Mouse (Mus musculus) sigmoid colon, adult 10 weeks (tissue): Measurements from ENCODE around the gene Serpina3b. TPM values are rescaled to one million over a fixed set of nuclear protein-coding genes. Genes with fewer than 3 reads are reported as not detected.

ENCODE experiments used
- polyA plus RNA-seq: library from polyadenylated mRNA; stranded (reverse); fragments of 350-450 nt; fragmentation: Illumina TruSeq; extraction: RNeasy Lipid Tissue Mini Kit (QIAGEN cat#74804); gene quantifications from one replicate; pipeline ENCODE4 v1.2.3, GENCODE M21; 2014; ENCODE audit warnings: low read depth, low replicate concordance

Gene Serpina3b
- not detected for polyA plus RNA-seq

GRCm38 (mm10) chr12:104127696-104128095 lies at the start of gene Serpina3b:
Serpina3b (plus strand) TSS chr12:104127996.

DNA sequence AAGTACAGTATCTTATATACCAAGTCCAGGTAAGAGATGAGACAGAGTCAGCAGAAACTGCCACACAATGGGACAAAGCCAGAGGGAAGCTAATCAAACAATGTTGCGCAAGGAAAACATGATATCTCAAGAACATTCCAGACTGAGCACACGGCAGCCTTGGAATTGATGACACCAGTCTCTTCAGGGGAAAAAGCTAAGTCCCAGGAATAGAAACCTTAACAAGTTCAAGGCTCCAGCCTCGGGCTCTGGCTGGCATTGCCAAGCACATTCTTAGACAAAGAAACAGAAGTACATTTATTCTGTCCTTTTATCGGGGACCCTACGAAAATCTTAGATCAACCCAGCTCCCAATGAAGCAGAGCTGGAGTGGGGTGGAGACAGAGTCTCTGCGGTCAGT lies 27.0 kb upstream of the Serpina3b start, which contains the start of gene Serpina5:
TSS of gene Serpina5 (plus strand) at position 346 of the 400 bp plus-strand sequence.

GRCm38 (mm10) chr12:104112333-104112732 lies 15.5 kb upstream of the Serpina3b start, which contains the start of gene Serpina3a:
Serpina3a (plus strand) TSS chr12:104112724.

DNA sequence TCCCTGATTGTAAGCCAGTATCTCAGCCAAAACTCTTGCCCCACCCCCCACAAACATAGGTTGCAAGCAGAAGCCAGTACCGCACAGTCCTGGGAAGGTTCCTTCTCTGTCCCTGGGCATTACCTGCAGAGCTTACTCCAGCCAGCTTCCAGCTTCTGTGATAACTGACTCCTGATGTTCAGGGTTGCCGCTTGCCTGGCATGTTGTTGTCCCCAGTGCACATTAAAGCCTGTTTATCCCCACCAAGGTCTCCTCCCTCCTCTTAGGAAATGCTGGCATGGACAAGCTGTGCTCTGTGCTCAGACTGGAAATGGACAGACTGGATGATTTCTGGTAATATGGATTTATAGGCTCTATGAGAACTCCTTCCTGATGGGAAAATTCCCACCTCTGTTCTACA lies 25.9 kb downstream of the Serpina3b start, which contains the start of gene Serpina3c:
TSS of gene Serpina3c (minus strand) at position 215 of the 400 bp plus-strand sequence.

Other genes starting within 250 kb of the Serpina3b start
- not detected for gene Serpina1c, start 223.1 kb upstream of the Serpina3b start, polyA plus RNA-seq
- gene Serpina1e, start 169.0 kb upstream of the Serpina3b start, polyA plus RNA-seq: 0.57 TPM
- gene Serpina11, start 138.0 kb upstream of the Serpina3b start, polyA plus RNA-seq: not detected
- gene Serpina9, start 114.2 kb upstream of the Serpina3b start, polyA plus RNA-seq: 0.69 TPM
- not detected for gene Serpina12, start 83.6 kb upstream of the Serpina3b start, polyA plus RNA-seq
- gene Serpina5, start 26.9 kb upstream of the Serpina3b start, polyA plus RNA-seq: not detected
- not detected for gene Serpina3a, start 15.3 kb upstream of the Serpina3b start, polyA plus RNA-seq
- 1.1 TPM for gene Serpina3c, start 25.9 kb downstream of the Serpina3b start, polyA plus RNA-seq
- gene Serpina3f, start 86.5 kb downstream of the Serpina3b start, polyA plus RNA-seq: 0.79 TPM
- 2.8 TPM for gene Serpina3g, start 108.2 kb downstream of the Serpina3b start, polyA plus RNA-seq
- not detected for gene Serpina3i, start 135.1 kb downstream of the Serpina3b start, polyA plus RNA-seq
- gene Serpina3j, start 186.6 kb downstream of the Serpina3b start, polyA plus RNA-seq: not detected
- not detected for gene Serpina3k, start 210.5 kb downstream of the Serpina3b start, polyA plus RNA-seq
- not detected for gene Serpina3m, start 210.5 kb downstream of the Serpina3b start, polyA plus RNA-seq